Mouse (Mus musculus) layer of hippocampus, postnatal 36 days (tissue): ENCODE measurements around the gene Galnt2. TPM values are rescaled to one million over a fixed set of nuclear protein-coding genes. Genes with fewer than 3 reads are reported as not detected.

ENCODE experiments used
- DNase-seq, 2 experiments: peaks; one replicate each; pipeline ENCODE4 v3.0.0; 2022
- total RNA-seq, 2 experiments: library from RNA; stranded (reverse); gene quantifications; 2 replicates each; pipeline ENCODE4 v1.2.3; 2021

The Galnt2 gene
- total RNA-seq, 2 experiments from 2014 or later: 32.6 to 45.9 TPM

GRCm38 (mm10) chr8:124375168-124375567, 144.0 kb downstream of the Galnt2 start:
- DNase-seq: no peak

- DNase-seq: no peak
These were observed 144.5 kb downstream of the Galnt2 start for GRCm38 (mm10) chr8:124375727-124376126.

GRCm38 (mm10) chr8:124376406-124376805, 145.2 kb downstream of the Galnt2 start:
- DNase-seq: no peak

GRCm38 (mm10) chr8:124379289-124379688, 148.1 kb downstream of the Galnt2 start:
- DNase-seq: no peak

GRCm38 (mm10) chr8:124382235-124382634, 151.0 kb downstream of the Galnt2 start:
- DNase-seq: no peak

GRCm38 (mm10) chr8:124384336-124384735, 153.1 kb downstream of the Galnt2 start:
- DNase-seq: no peak

GRCm38 (mm10) chr8:124386225-124386899, 155.2 kb downstream of the Galnt2 start:
- peak; percentile 69 to 71 for DNase-seq

GRCm38 (mm10) chr8:124389495-124389894, 158.3 kb downstream of the Galnt2 start:
- DNase-seq: peak; percentile 67 to 76

GRCm38 (mm10) chr8:124391191-124391590, 160.0 kb downstream of the Galnt2 start:
- DNase-seq: no peak

- no peak for DNase-seq
These were observed 161.3 kb downstream of the Galnt2 start for GRCm38 (mm10) chr8:124392271-124393012.

GRCm38 (mm10) chr8:124393013-124393412, 161.8 kb downstream of the Galnt2 start:
- DNase-seq: no peak

GRCm38 (mm10) chr8:124393927-124394326, 162.7 kb downstream of the Galnt2 start:
- no peak for DNase-seq

- no peak for DNase-seq
These were observed 163.8 kb downstream of the Galnt2 start for GRCm38 (mm10) chr8:124394951-124395350.

Other genes starting within 250 kb of the Galnt2 start
- gene Abcb10, start 248.3 kb upstream of the Galnt2 start, total RNA-seq: 10 to 100 TPM; 18.5 to 18.8 TPM
- gene Taf5l, start 210.0 kb upstream of the Galnt2 start, total RNA-seq: 10 to 100 TPM; 19.6 to 20.8 TPM
- 10 to 100 TPM; 11.8 to 12.5 TPM for gene Urb2, start 209.9 kb upstream of the Galnt2 start, total RNA-seq
- gene Pgbd5, start 208.3 kb downstream of the Galnt2 start, total RNA-seq: 100 to 1,000 TPM; 263 to 289 TPM